Mouse (Mus musculus) brain, embryonic 14.5 days (tissue): ENCODE results near the gene Ceacam15.
"Not testable (repeated sequence)": the region's sequence is repeated elsewhere in the genome, so short reads cannot be mapped to it uniquely, and the experiment has no call there.

Experiments used
- CTCF ChIP-seq: fragments of 200-500 bp; IDR thresholded peaks from 2 replicates; pipeline ENCODE4 v1.5.1; 2012; ENCODE audit warnings: inconsistent platforms, mild to moderate bottlenecking, moderate library complexity, borderline replicate concordance; ENCODE audit not compliant: insufficient read depth, insufficient read length; ENCODE audit errors: extremely low read depth
- POLR2A ChIP-seq: fragments of 200-500 bp; IDR thresholded peaks from 2 replicates; pipeline ENCODE4 v1.6.1; 2012; ENCODE audit warnings: mild to moderate bottlenecking, inconsistent platforms, borderline replicate concordance; ENCODE audit not compliant: poor library complexity, insufficient read depth, insufficient read length, severe bottlenecking; ENCODE audit errors: extremely low read depth

DNA sequence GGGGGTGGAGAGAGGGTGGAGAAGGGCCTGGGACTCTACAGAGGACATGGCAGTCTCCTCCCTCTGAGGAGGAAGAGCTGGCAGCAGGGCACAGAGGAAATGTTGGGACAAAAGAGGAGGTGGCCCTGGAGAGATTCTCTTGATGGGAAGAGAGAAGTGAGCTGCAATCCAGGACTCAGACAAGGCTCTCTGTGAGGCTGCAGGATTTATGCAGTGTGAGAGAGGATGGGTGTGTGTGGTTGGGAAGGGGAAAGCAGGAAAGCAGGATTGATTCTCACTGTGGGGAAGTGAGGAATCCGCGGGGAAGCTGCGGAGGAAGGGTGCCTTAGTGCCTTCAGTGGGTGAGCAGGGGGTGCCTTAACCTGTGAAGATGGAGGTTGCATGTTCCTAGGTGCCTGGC lies 47.0 kb upstream of the Ceacam15 start:
- not testable (repeated sequence) for TF ChIP-seq POLR2A, CTCF
